Mouse (Mus musculus) ES-E14 (cell line): ENCODE measurements around the gene Gm6657. TPM values are rescaled to one million over a fixed set of nuclear protein-coding genes. Genes with fewer than 3 reads are reported as not detected.

Experiments
- DNase-seq: peaks from one replicate; pipeline ENCODE4 v3.0.0-alpha.2; 2013; ENCODE audit warnings: low read depth, low spot score
- H3K27ac ChIP-seq: 2 replicates; pipeline ENCODE4 v1.5.1; 2012; ENCODE audit warnings: low read depth, mild to moderate bottlenecking, low read length, moderate library complexity, mixed read lengths; ENCODE audit not compliant: poor library complexity, insufficient read depth, severe bottlenecking
- H3K36me3 ChIP-seq: 2 replicates; pipeline ENCODE4 v1.6.1; 2012; ENCODE audit warnings: mild to moderate bottlenecking, low read length, moderate library complexity, mixed read lengths; ENCODE audit not compliant: control insufficient read depth, poor library complexity, insufficient read depth, severe bottlenecking
- H3K4me1 ChIP-seq, 2 experiments: fragments of 150-350 bp in 1 of 2; sonication (generic) in 1 of 2; 2 replicates each; pipeline ENCODE4 v1.6.1; 2012; ENCODE audit warnings: low read length in 2 of 2, mild to moderate bottlenecking in 1 of 2, mixed read lengths in 1 of 2; ENCODE audit not compliant: control insufficient read depth in 2 of 2, insufficient read depth in 2 of 2, poor library complexity in 1 of 2
- H3K4me3 ChIP-seq, 2 experiments: fragments of 150-350 bp in 1 of 2; sonication (generic) in 1 of 2; 2 replicates each; pipeline ENCODE4 v1.5.1; 2012; ENCODE audit warnings: low read length in 2 of 2, low read depth in 1 of 2, mild to moderate bottlenecking in 1 of 2, mixed read lengths in 1 of 2; ENCODE audit not compliant: insufficient read depth in 1 of 2, poor library complexity in 1 of 2, severe bottlenecking in 1 of 2
- H3K9ac ChIP-seq: 2 replicates; pipeline ENCODE4 v1.6.1; 2012; ENCODE audit warnings: low read depth, mild to moderate bottlenecking, low read length, mixed read lengths; ENCODE audit not compliant: poor library complexity, insufficient read depth, severe bottlenecking
- H3K9me3 ChIP-seq: fragments of 150-350 bp; sonication (generic); 2 replicates; pipeline ENCODE4 v1.6.1; 2012; ENCODE audit warnings: low read depth, mild to moderate bottlenecking, low read length; ENCODE audit not compliant: control insufficient read depth, insufficient read depth
- CHD2 ChIP-seq: IDR thresholded peaks from 2 replicates; pipeline ENCODE4 v1.6.1; 2014; ENCODE audit warnings: mild to moderate bottlenecking, low read depth, low read length, inconsistent platforms
- HCFC1 ChIP-seq: IDR thresholded peaks from 2 replicates; pipeline ENCODE4 v1.6.1; 2012; ENCODE audit warnings: low read length, inconsistent platforms, borderline replicate concordance; ENCODE audit not compliant: insufficient read depth
- MAFK ChIP-seq: IDR thresholded peaks from 2 replicates; pipeline ENCODE4 v1.6.1; 2014; ENCODE audit warnings: mild to moderate bottlenecking, low read depth, low read length, inconsistent platforms; ENCODE audit not compliant: insufficient read depth
- ZC3H11A ChIP-seq: IDR thresholded peaks from 2 replicates; pipeline ENCODE4 v1.6.1; 2012; ENCODE audit warnings: low read depth, mild to moderate bottlenecking, inconsistent platforms, low read length, borderline replicate concordance
- ZNF384 ChIP-seq: IDR thresholded peaks from 2 replicates; pipeline ENCODE4 v1.6.1; 2012; ENCODE audit warnings: low read depth, low read length, inconsistent platforms
- in situ Hi-C, 2 experiments: fragments of 600-800 bp; cut with MboI; formaldehyde crosslinking; loops; one replicate each; pipeline ENCODE4 v1.15.1; 2025; ENCODE audit warnings: low sequenced_read_pairs in 2 of 2, inconsistent platforms in 1 of 2; ENCODE audit not compliant: unreplicated experiment in 2 of 2
- total RNA-seq: library from RNA; depleted of rRNA; stranded (reverse); fragments of 300-350 nt; gene quantifications from 2 replicates; pipeline ENCODE4 v1.2.3, GENCODE M21; 2012

The Gm6657 gene
- total RNA-seq, 1 experiment = not detected

DNA sequence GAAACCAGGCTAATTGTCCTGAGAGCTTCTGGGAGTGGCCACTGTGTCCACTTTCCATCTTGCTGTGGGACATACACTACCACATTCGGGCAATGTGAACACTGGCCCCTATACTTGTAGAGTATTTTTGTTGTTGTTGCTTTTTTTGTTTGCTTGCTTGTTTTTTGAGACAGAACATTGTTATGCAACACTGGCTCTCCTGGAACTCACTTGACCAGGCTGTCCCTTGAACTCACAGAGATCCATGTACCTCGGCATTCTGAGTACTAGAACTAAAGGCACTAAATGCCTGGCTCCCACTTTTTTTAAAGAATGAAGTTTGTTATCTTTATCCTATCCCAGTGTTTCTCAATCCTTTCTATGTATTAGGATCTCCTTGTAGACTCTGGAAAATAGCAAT is 15.8 kb downstream of the Gm6657 start:
- Histone ChIP-seq H3K27ac (no peak overlapping the region), H3K4me3 (no peak overlapping the region), H3K4me1 (no peaks in the 10 kb centered on the region), H3K36me3 (no peaks in the 10 kb centered on the region), H3K9me3 (no peaks in the 10 kb centered on the region), H3K9ac (no peak overlapping the region)
- no peak for TF ChIP-seq CHD2
- in situ Hi-C loops = no loop called here
- no peak for DNase-seq

DNA sequence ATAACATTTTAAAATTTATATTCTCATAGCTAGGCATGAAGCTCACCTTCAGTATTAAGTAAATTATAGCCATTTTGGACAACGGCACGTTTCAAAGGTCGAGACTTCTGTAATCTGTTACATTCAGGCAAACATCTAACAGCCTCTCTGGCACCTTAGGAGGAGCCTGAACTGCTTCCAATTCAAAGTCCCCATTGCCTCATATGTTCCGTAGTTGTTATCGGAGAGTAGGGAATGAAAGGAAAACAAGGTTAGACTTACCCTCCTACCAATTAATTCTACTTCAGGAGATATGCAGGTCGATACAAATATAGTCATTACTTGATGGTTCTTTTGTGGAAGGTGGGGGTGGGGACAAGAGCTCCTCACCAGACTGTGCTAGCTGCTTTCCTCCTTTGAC is 21.4 kb downstream of the Gm6657 start:
- TF ChIP-seq ZC3H11A (no peak), MAFK (no peak), ZNF384 (no peak), HCFC1 (no peak), CHD2 (no peak)
- H3K4me3 ChIP-seq = no peak overlapping the region
- H3K27ac ChIP-seq = no peak overlapping the region
- no peaks in the 10 kb centered on the region for H3K9me3 ChIP-seq
- H3K4me1 ChIP-seq = no peaks in the 10 kb centered on the region
- H3K36me3 ChIP-seq = no peaks in the 10 kb centered on the region
- in situ Hi-C loops = no loop called here
- no peak for DNase-seq
- no peak overlapping the region for H3K9ac ChIP-seq

DNA sequence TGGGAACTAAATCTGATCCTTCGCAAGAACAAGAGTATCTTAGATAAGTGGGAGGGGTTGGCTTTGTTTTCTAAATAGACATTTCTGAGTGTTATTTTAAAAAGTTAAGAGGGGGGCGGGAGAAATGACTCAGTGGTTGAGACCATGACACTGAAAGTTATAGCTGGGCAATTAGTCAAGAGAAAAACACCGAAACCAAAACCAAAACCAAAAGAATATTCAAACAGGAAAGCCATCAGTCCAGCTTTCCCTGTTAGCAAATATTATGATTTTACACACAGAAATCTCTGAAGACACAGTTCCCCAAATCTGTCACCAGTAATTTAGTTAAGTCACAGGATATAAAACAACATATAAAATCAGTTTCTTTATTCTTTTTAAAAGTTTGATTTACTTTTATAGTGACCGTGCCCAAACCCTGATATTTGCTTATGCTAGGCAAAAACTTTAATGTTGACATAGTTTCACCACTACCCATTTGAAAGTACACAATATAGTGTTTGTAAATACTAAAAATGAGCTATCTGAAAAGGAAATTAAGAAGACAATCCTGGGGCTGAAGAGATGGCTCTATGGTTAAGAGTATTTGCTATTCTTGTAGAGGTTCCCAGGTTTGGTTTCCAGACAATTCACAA is 25.3 kb downstream of the Gm6657 start:
- no peak overlapping the region for H3K9ac ChIP-seq
- TF ChIP-seq ZC3H11A (no peak), MAFK (no peak)

DNA sequence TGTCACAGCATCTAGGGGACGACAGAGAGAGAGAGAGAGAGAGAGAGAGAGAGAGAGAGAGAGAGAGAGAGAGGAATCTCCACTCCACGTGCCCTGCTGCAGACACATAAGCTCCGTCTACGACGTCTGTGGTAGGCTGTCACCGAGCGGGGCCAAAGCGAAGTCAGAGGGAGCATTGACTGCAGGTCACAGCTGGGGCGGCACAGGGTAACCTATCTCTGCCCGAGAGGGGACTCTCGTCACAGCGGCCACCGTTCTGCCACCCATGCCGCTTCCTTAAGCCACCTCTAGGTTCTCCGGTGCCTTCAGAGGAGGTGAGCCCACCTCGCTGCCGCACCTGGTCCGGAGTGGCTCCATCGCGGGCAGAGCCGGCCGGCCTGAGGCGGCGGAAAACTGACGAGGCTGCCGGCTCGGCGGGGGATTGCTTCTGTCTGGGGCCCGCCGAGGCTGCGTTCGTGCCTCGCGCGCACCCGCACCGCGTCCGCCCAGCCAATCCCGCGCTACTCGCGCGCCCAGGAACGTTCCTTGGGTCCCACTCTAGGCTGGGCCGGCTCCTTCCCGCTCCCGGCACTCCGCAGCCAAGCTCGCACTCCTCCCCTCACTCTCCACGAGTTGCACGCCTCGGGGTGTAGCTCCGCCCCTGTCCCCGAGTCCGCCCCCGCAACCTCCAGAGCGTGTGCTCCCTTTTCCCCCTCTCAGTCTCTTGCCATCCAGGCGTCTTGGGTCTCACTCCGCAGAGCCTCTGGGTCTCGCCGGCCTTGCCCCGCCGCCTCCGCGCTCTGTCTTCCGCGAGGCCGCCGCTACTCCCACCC is 31.9 kb downstream of the Gm6657 start, which contains the start of gene Gphn:
Gene Gphn, plus strand, starts transcription at position 673 of the 812 bp plus-strand sequence.
- Histone ChIP-seq H3K9me3 (no peaks in the 10 kb centered on the region), H3K36me3 (no peaks in the 10 kb centered on the region), H3K9ac (peak within 1 kb of the TSS; percentile 90), H3K4me1 (peaks cover 0 to 6% of the 10 kb centered on the region in 2 experiments; a peak in 1 of 4 replicates), H3K27ac (peak within 1 kb of the TSS; percentile 72), H3K4me3 (peak within 1 kb of the TSS; percentile 86 to 99)
- DNase-seq = peak; percentile 73
- in situ Hi-C loops = no loop called here
- TF ChIP-seq CHD2 (no peak), HCFC1 (peak; percentile 64; the same call in 1 of the 2 replicates)

More for the DNA sequence above, 25.3 kb downstream of the Gm6657 start:
- Histone ChIP-seq H3K9me3 (no peaks in the 10 kb centered on the region), H3K36me3 (no peaks in the 10 kb centered on the region), H3K4me3 (no peak overlapping the region), H3K27ac (no peak overlapping the region), H3K4me1 (no peaks in the 10 kb centered on the region)
- in situ Hi-C loops = no loop called here
- DNase-seq = no peak

DNA sequence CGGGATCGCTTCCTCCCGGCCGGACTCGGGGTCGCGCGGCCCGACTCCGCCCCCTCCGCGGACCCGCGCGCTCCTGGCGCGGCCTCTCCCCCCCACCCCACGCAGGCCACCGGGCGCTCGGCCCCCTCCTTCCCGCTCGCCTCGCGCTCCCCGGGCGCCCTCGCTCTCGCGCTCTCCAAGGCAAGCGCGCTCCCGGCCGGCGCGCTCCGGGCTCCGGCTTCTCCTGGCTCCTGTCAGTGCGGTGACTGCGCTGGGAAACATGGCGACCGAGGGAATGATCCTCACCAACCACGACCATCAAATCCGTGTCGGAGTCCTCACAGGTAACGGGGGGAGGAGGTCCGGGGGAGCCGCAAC is 32.5 kb downstream of the Gm6657 start:
- TF ChIP-seq ZC3H11A (no peak), CHD2 (no peak), HCFC1 (peak; percentile 52; the same call in 1 of the 2 replicates), ZNF384 (no peak)
- H3K4me3 ChIP-seq = peak overlapping the region; percentile 86 to 99

More for the DNA sequence above, 32.5 kb downstream of the Gm6657 start:
- in situ Hi-C loops = no loop called here
- no peaks in the 10 kb centered on the region for H3K9me3 ChIP-seq
- H3K36me3 ChIP-seq = no peaks in the 10 kb centered on the region
- H3K9ac ChIP-seq = peak overlapping the region; percentile 90
- DNase-seq = peak; percentile 70
- peaks cover 0 to 6% of the 10 kb centered on the region in 2 experiments; a peak in 1 of 4 replicates for H3K4me1 ChIP-seq
- H3K27ac ChIP-seq = peak overlapping the region; percentile 72
